Mouse (Mus musculus) gastrocnemius, postnatal 25 days (tissue): ENCODE data around the gene Spi1. TPM values are rescaled to one million over a fixed set of nuclear protein-coding genes. Genes with fewer than 3 reads are reported as not detected.

Experiments
- total RNA-seq, 2 experiments: library from RNA; stranded (reverse); gene quantifications; 1 replicate in 1 of 2; 2 replicates in 1 of 2; pipeline ENCODE4 v1.2.3; 2021

Gene Spi1
- total RNA-seq, 2 experiments from 2014 or later: 0.95 to 1.6 TPM

Other genes starting within 250 kb of the Spi1 start
- 100 to 1,000 TPM; 164 to 165 TPM for gene Mtch2, start 235.2 kb upstream of the Spi1 start, total RNA-seq
- gene C1qtnf4, start 196.5 kb upstream of the Spi1 start, total RNA-seq: 1 to 10 TPM; 3.2 to 4.3 TPM
- 10 to 100 TPM; 12.1 to 15.4 TPM for gene Kbtbd4, start 177.7 kb upstream of the Spi1 start, total RNA-seq
- gene Ndufs3, start 177.6 kb upstream of the Spi1 start, total RNA-seq: 100 to 1,000 TPM; 455 to 488 TPM
- 10 to 100 TPM; 39.5 to 54.5 TPM for gene Celf1, start 142.0 kb upstream of the Spi1 start, total RNA-seq
- 10 to 100 TPM; 23.1 to 26.0 TPM for gene Rapsn, start 46.8 kb upstream of the Spi1 start, total RNA-seq
- gene Psmc3, start 28.4 kb upstream of the Spi1 start, total RNA-seq: 100 to 1,000 TPM; 223 to 225 TPM
- 10 to 100 TPM; 21.8 to 22.5 TPM for gene Slc39a13, start 12.0 kb upstream of the Spi1 start, total RNA-seq
- not detected for gene Mybpc3, start 35.8 kb downstream of the Spi1 start, total RNA-seq
- 1 to 10 TPM; 3.6 to 3.9 TPM for gene Madd, start 101.4 kb downstream of the Spi1 start, total RNA-seq
- 10 to 100 TPM; 15.6 to 16.7 TPM for gene Nr1h3, start 120.4 kb downstream of the Spi1 start, total RNA-seq
- 10 to 100 TPM; 11.7 to 12.6 TPM for gene Acp2, start 120.5 kb downstream of the Spi1 start, total RNA-seq
- 1 to 10 TPM; 2.2 to 2.6 TPM for gene Ddb2, start 154.6 kb downstream of the Spi1 start, total RNA-seq
- gene Pacsin3, start 173.6 kb downstream of the Spi1 start, total RNA-seq: 100 to 1,000 TPM; 265 to 364 TPM
- 100 to 1,000 TPM; 100 to 119 TPM for gene Arfgap2, start 182.6 kb downstream of the Spi1 start, total RNA-seq